Mouse (Mus musculus) MEL (cell line): ENCODE data around the gene Runx1. TPM values are rescaled to one million over a fixed set of nuclear protein-coding genes. Genes with fewer than 3 reads are reported as not detected.

Experiments
- DNase-seq: peaks from one replicate; pipeline ENCODE4 v3.0.0; 2011; ENCODE audit warnings: low read depth, low spot score
- H3K27ac ChIP-seq: 2 replicates; pipeline ENCODE4 v1.5.1; 2012; ENCODE audit warnings: low read depth, mild to moderate bottlenecking, control low read depth, low read length, moderate library complexity; ENCODE audit not compliant: control insufficient read depth
- H3K27me3 ChIP-seq, 2 experiments: fragments of 150-350 bp in 1 of 2; sonication (generic) in 1 of 2; 2 replicates each; pipeline ENCODE4 v1.6.1; 2012; ENCODE audit warnings: low read length in 2 of 2, mild to moderate bottlenecking in 2 of 2, improper control_type of control experiment in 1 of 2, moderate library complexity in 1 of 2; ENCODE audit not compliant: insufficient read depth in 2 of 2, control insufficient read depth in 1 of 2
- H3K36me3 ChIP-seq, 2 experiments: 2 replicates each; pipeline ENCODE4 v1.6.1; 2012 to 2014; ENCODE audit warnings: low read length in 2 of 2, improper control_type of control experiment in 1 of 2, inconsistent platforms in 1 of 2, mild to moderate bottlenecking in 1 of 2; ENCODE audit not compliant: insufficient read depth in 2 of 2, control insufficient read depth in 1 of 2
- H3K4me1 ChIP-seq, 2 experiments: fragments of 150-350 bp in 1 of 2; sonication (generic) in 1 of 2; 2 replicates each; pipeline ENCODE4 v1.6.1; 2012; ENCODE audit warnings: low read length in 2 of 2, improper control_type of control experiment in 1 of 2, mild to moderate bottlenecking in 1 of 2; ENCODE audit not compliant: insufficient read depth in 2 of 2, control insufficient read depth in 1 of 2
- H3K4me3 ChIP-seq, 2 experiments: fragments of 150-350 bp in 1 of 2; sonication (generic) in 1 of 2; 2 replicates each; pipeline ENCODE4 v1.5.1; 2012; ENCODE audit warnings: low read depth in 2 of 2, low read length in 2 of 2, mild to moderate bottlenecking in 2 of 2, moderate library complexity in 2 of 2, control low read depth in 1 of 2, improper control_type of control experiment in 1 of 2; ENCODE audit not compliant: control insufficient read depth in 1 of 2, insufficient read depth in 1 of 2
- H3K79me2 ChIP-seq: 2 replicates; pipeline ENCODE4 v1.6.1; 2012; ENCODE audit warnings: mild to moderate bottlenecking, low read length, moderate library complexity; ENCODE audit not compliant: control insufficient read depth, poor library complexity, insufficient read depth
- H3K9ac ChIP-seq: 2 replicates; pipeline ENCODE4 v1.6.1; 2012; ENCODE audit warnings: low read depth, mild to moderate bottlenecking, control low read depth, low read length, moderate library complexity; ENCODE audit not compliant: control insufficient read depth, poor library complexity, severe bottlenecking
- H3K9me3 ChIP-seq: fragments of 150-350 bp; sonication (generic); replicated peaks from 2 replicates; pipeline ENCODE4 v1.6.1; 2012; ENCODE audit warnings: mild to moderate bottlenecking, low read length, improper control_type of control experiment, moderate library complexity; ENCODE audit not compliant: insufficient read depth
- BHLHE40 ChIP-seq: IDR thresholded peaks from 2 replicates; pipeline ENCODE4 v1.6.1; 2012; ENCODE audit warnings: low read depth, mild to moderate bottlenecking, inconsistent platforms, low read length, improper control_type of control experiment, borderline replicate concordance
- CTCF ChIP-seq, 3 experiments: IDR thresholded peaks in 2 of 3; conservative IDR thresholded peaks in 1 of 3; 2 replicates each; pipeline ENCODE4 v1.5.1; 2011 to 2012; ENCODE audit warnings: low read length in 3 of 3, low read depth in 2 of 3, mild to moderate bottlenecking in 2 of 3, improper control_type of control experiment in 1 of 3, inconsistent platforms in 1 of 3, mixed read lengths in 1 of 3, moderate library complexity in 1 of 3; ENCODE audit not compliant: control insufficient read depth in 1 of 3, insufficient read depth in 1 of 3, poor library complexity in 1 of 3, severe bottlenecking in 1 of 3
- ELF1 ChIP-seq: IDR thresholded peaks from 2 replicates; pipeline ENCODE4 v1.6.1; 2014; ENCODE audit warnings: low read depth, mild to moderate bottlenecking, inconsistent platforms, low read length, improper control_type of control experiment, moderate library complexity
- EP300 ChIP-seq, 2 experiments: IDR thresholded peaks; 2 replicates each; pipeline ENCODE4 v1.6.1; 2011; ENCODE audit warnings: improper control_type of control experiment in 2 of 2, low read length in 2 of 2, low read depth in 1 of 2, mild to moderate bottlenecking in 1 of 2
- ETS1 ChIP-seq: IDR thresholded peaks from 2 replicates; pipeline ENCODE4 v1.6.1; 2012; ENCODE audit warnings: low read depth, mild to moderate bottlenecking, inconsistent platforms, low read length, improper control_type of control experiment, moderate library complexity
- GATA1 ChIP-seq: IDR thresholded peaks from 2 replicates; pipeline ENCODE4 v1.6.1; 2011; ENCODE audit warnings: low read depth, low read length, improper control_type of control experiment
- HCFC1 ChIP-seq: IDR thresholded peaks from 2 replicates; pipeline ENCODE4 v1.6.1; 2012; ENCODE audit warnings: low read depth, mild to moderate bottlenecking, inconsistent platforms, low read length, improper control_type of control experiment, moderate library complexity
- KAT2A ChIP-seq: conservative IDR thresholded peaks from 2 replicates; pipeline ENCODE4 v1.6.1; 2012; ENCODE audit warnings: low read depth, low read length, improper control_type of control experiment, inconsistent platforms
- MAX ChIP-seq: IDR thresholded peaks from 2 replicates; pipeline ENCODE4 v1.6.1; 2011; ENCODE audit warnings: low read length, improper control_type of control experiment
- MAZ ChIP-seq: IDR thresholded peaks from 2 replicates; pipeline ENCODE4 v1.6.1; 2012; ENCODE audit warnings: low read depth, mild to moderate bottlenecking, inconsistent platforms, low read length, improper control_type of control experiment
- MEF2A ChIP-seq: IDR thresholded peaks from 2 replicates; pipeline ENCODE4 v1.6.1; 2014; ENCODE audit warnings: low read depth, mild to moderate bottlenecking, inconsistent platforms, low read length, improper control_type of control experiment; ENCODE audit not compliant: poor library complexity, insufficient replicate concordance, severe bottlenecking; ENCODE audit errors: extremely low read depth
- MXI1 ChIP-seq: IDR thresholded peaks from 2 replicates; pipeline ENCODE4 v1.6.1; 2011; ENCODE audit warnings: mild to moderate bottlenecking, low read depth, low read length, improper control_type of control experiment
- MYB ChIP-seq: IDR thresholded peaks from 2 replicates; pipeline ENCODE4 v1.6.1; 2011; ENCODE audit warnings: mild to moderate bottlenecking, low read depth, low read length, improper control_type of control experiment
- RAD21 ChIP-seq: IDR thresholded peaks from 2 replicates; pipeline ENCODE4 v1.6.1; 2011; ENCODE audit warnings: mild to moderate bottlenecking, low read depth, low read length, improper control_type of control experiment
- RCOR1 ChIP-seq: IDR thresholded peaks from 2 replicates; pipeline ENCODE4 v1.6.1; 2012; ENCODE audit warnings: low read depth, mild to moderate bottlenecking, inconsistent platforms, low read length, improper control_type of control experiment
- SMC3 ChIP-seq: IDR thresholded peaks from 2 replicates; pipeline ENCODE4 v1.6.1; 2011; ENCODE audit warnings: low read depth, low read length, improper control_type of control experiment
- TAL1 ChIP-seq: IDR thresholded peaks from 2 replicates; pipeline ENCODE4 v1.6.1; 2012; ENCODE audit warnings: mild to moderate bottlenecking, inconsistent platforms, low read length, moderate library complexity, mixed read lengths
- TCF12 ChIP-seq: IDR thresholded peaks from 2 replicates; pipeline ENCODE4 v1.6.1; 2014; ENCODE audit warnings: low read depth, mild to moderate bottlenecking, inconsistent platforms, low read length, improper control_type of control experiment, moderate library complexity
- USF2 ChIP-seq, 2 experiments: IDR thresholded peaks; 2 replicates each; pipeline ENCODE4 v1.6.1; 2011 to 2012; ENCODE audit warnings: improper control_type of control experiment in 2 of 2, low read length in 2 of 2, borderline replicate concordance in 1 of 2, inconsistent platforms in 1 of 2, low read depth in 1 of 2, mild to moderate bottlenecking in 1 of 2; ENCODE audit not compliant: insufficient read depth in 1 of 2
- ZC3H11A ChIP-seq: IDR thresholded peaks from 2 replicates; pipeline ENCODE4 v1.6.1; 2012; ENCODE audit warnings: low read depth, mild to moderate bottlenecking, inconsistent platforms, low read length, improper control_type of control experiment
- ZMIZ1 ChIP-seq: IDR thresholded peaks from 2 replicates; pipeline ENCODE4 v1.6.1; 2012; ENCODE audit warnings: low read depth, mild to moderate bottlenecking, inconsistent platforms, low read length, improper control_type of control experiment, moderate library complexity
- ZNF384 ChIP-seq: IDR thresholded peaks from 2 replicates; pipeline ENCODE4 v1.6.1; 2012; ENCODE audit warnings: low read depth, mild to moderate bottlenecking, inconsistent platforms, low read length, improper control_type of control experiment
- polyA plus RNA-seq, 2 experiments: library from polyadenylated mRNA; stranded (reverse) in 1 of 2; unstranded in 1 of 2; fragments of >175 nt in 1 of 2; fragments of >200 nt in 1 of 2; gene quantifications; 2 replicates each; pipeline versions ENCODE4 v1.2.1 to v1.2.4; 2012; ENCODE audit warnings: low replicate concordance in 2 of 2, low read depth in 1 of 2; ENCODE audit not compliant: insufficient read length in 2 of 2, insufficient read depth in 1 of 2, missing spikeins in 1 of 2
- total RNA-seq: library from RNA; depleted of rRNA; stranded (reverse); fragments of 300-350 nt; gene quantifications from 2 replicates; pipeline ENCODE4 v1.2.3, GENCODE M21; 2012

Runx1 gene
- total and polyA plus RNA-seq, 3 experiments = 14.3 to 23.5 TPM; not detected in 1

DNA sequence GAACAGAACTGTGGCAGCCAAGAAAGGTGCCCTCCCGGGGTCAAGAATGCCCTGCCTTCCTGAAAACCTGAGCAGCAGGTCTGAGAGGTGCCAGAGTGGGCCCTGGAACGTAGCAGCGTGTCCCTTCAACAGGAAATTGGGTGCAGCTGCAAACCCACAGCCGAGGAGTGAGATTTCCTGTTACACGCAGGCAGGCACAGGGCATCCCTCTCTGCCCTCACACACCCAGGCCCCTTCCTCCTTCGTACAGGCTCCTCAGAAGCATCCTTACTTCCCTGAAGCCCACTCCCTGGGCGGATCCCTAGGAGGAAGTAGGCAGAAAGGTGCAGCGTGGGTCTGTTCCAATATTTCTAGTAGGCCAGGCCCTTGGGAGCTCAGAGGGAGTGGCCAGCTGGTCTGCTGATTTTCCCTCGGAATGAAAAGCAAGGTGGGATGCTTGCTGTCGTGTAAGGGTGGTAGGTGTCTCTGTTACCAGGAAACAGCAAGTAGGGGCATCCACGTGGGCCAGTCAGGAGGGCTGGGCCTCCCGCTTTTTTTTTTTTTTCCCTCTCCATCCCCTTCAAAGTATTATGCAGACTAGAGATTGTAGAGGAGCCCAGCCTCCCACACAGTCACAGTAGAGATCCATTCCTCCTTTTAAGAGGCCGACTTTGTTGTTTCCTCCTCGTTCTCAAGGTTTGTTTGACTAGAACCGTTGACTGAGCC is 181.1 kb downstream of the Runx1 start:
- no peak overlapping the region for H3K4me3 ChIP-seq
- no peaks in the 10 kb centered on the region for H3K79me2 ChIP-seq
- H3K36me3 ChIP-seq = peaks cover 2 to 45% of the 10 kb centered on the region in 2 experiments; a peak in 3 of 4 replicates
- no peak overlapping the region for H3K9ac ChIP-seq
- H3K27me3 ChIP-seq = no peaks in the 10 kb centered on the region
- no peaks in the 10 kb centered on the region for H3K9me3 ChIP-seq
- TF ChIP-seq ZMIZ1 (no peak), USF2 (IDR thresholded peaks at IDR 0.05; ENCODE audit: borderline replicate concordance in 1 of 2, insufficient read depth in 1 of 2, low read depth in 1 of 2, low read length in 2 of 2) (no peak), ZNF384 (no peak), SMC3 (no peak), BHLHE40 (no peak), ETS1 (no peak), MEF2A (no peak), ZC3H11A (no peak), MXI1 (no peak), RAD21 (no peak), MYB (no peak), TAL1 (no peak), CTCF (IDR thresholded peaks at IDR 0.05 in 2 of 3, conservative IDR thresholded peaks at IDR 0.05 in 1 of 3; ENCODE audit: control insufficient read depth in 1 of 3, insufficient read depth in 1 of 3, low read depth in 2 of 3, low read length in 3 of 3, poor library complexity in 1 of 3, severe bottlenecking in 1 of 3) (no peak), RCOR1 (no peak)
- peaks cover 2 to 4% of the 10 kb centered on the region in 2 experiments; a peak in 2 of 4 replicates for H3K4me1 ChIP-seq
- no peak overlapping the region for H3K27ac ChIP-seq
- no peak for DNase-seq

DNA sequence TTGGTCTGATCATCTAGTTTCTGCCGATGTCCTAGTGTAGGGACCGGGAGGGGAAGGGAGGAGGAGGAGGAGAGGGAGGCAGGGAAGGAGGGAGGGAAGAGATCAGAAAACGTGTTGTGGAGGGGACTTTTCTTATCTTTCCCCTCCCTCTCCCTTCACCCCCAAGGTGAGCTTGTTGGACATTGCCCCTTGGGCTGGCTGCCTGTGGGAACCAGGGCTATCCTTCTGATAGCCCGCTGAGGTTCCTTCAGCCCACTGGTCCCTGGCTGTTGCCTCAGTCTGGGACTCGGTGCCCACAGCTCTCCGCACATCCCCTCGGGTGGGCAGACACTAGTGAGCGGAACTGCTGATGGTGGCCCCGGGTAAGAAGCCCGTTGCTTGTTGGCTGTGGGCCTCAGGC is 181.6 kb downstream of the Runx1 start:
- TF ChIP-seq MAZ (no peak), CTCF (IDR thresholded peaks at IDR 0.05 in 2 of 3, conservative IDR thresholded peaks at IDR 0.05 in 1 of 3; ENCODE audit: control insufficient read depth in 1 of 3, insufficient read depth in 1 of 3, low read depth in 2 of 3, low read length in 3 of 3, poor library complexity in 1 of 3, severe bottlenecking in 1 of 3) (no peak), EP300 (IDR thresholded peaks at IDR 0.05; ENCODE audit: low read depth in 1 of 2, low read length in 2 of 2) (no peak), TCF12 (no peak), KAT2A (no peak), MAX (no peak), GATA1 (no peak), ELF1 (no peak), HCFC1 (no peak), ZC3H11A (no peak)
- H3K27ac ChIP-seq = no peak overlapping the region
- no peak overlapping the region for H3K9ac ChIP-seq
- H3K79me2 ChIP-seq = no peaks in the 10 kb centered on the region
- peaks cover 4% of the 10 kb centered on the region in 2 experiments; a peak in 2 of 4 replicates for H3K4me1 ChIP-seq
- no peak overlapping the region for H3K4me3 ChIP-seq
- DNase-seq = no peak
- H3K36me3 ChIP-seq = peaks cover 4 to 42% of the 10 kb centered on the region in 2 experiments
- H3K27me3 ChIP-seq = no peaks in the 10 kb centered on the region
- no peaks in the 10 kb centered on the region for H3K9me3 ChIP-seq
